Mouse (Mus musculus): ENCODE results near the gene Kiz. TPM values are rescaled to one million over a fixed set of nuclear protein-coding genes. Genes with fewer than 3 reads are reported as not detected.

The Kiz gene
- total RNA-seq, 2 experiments from 2014 or later = 19.5 to 23.8 TPM

GRCm38 (mm10) chr2:146975453-146976028 lies 119.9 kb downstream of the Kiz start:
- DNase-seq = no peak

- DNase-seq = no peak
These were observed 127.1 kb downstream of the Kiz start for GRCm38 (mm10) chr2:146982786-146983185.

DNA sequence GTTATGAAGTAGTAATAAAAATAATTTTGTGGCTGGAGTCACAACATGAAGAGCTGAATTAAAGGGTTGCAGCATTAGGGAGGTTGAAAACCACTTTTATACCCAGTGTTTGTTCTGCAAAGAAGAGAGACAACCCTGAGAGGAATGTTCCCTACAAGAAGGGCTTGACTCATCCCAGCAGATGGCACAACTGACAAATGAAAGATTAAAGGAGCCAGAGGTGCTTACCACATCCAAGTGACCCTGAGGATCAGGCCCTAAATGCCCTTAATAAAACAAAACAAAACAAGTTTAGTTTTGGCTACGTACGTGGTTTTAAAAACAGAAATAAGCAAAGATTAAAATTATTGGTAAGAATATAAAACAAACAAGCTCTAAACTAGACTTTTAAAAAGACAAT lies 129.2 kb downstream of the Kiz start:
- DNase-seq = no peak

GRCm38 (mm10) chr2:146985807-146986206 lies 130.1 kb downstream of the Kiz start:
- no peak for DNase-seq

DNA sequence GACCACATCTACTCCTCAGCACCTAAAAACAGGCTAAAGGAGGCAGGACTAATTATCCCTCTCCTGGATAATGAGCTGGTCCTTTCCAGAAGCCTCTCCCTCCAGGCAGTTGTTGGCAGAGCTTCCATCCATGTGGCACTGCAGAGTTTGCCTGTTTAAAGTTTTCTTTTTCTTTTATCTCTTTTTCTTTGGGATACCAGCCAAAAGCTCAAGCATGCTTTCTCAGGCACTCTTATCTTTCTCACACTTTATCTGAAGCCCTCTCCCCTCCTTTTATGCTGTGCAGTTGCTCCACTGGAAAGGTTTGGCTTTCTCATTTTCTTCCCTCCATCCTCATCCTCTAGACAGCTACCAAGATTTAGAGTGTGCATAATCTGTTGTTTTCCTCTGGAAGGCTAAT lies 130.8 kb downstream of the Kiz start:
- DNase-seq = no peak

- DNase-seq = no peak
These were observed 151.6 kb downstream of the Kiz start for GRCm38 (mm10) chr2:147007265-147007664.

GRCm38 (mm10) chr2:147009084-147009483 lies 153.4 kb downstream of the Kiz start:
- no peak for DNase-seq

DNA sequence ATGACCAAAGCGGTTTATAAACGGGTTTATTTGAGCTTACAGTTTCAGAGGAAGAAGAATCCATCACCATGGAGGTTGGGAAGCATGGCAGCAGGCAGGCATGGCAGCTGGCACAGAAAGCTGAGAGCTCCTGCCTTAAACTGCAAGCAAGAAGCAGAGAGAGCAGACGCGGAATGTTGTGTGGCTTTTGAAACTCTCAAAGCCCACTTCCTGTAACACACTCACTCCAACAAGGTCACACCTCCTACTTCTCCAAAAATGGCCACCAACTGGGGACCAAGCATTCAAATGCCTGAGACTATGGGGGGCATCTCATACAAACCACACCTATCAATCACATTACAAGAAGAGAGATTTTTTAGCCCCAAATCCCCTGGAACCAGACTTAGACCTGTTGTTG lies 154.5 kb downstream of the Kiz start:
- DNase-seq = no peak

DNA sequence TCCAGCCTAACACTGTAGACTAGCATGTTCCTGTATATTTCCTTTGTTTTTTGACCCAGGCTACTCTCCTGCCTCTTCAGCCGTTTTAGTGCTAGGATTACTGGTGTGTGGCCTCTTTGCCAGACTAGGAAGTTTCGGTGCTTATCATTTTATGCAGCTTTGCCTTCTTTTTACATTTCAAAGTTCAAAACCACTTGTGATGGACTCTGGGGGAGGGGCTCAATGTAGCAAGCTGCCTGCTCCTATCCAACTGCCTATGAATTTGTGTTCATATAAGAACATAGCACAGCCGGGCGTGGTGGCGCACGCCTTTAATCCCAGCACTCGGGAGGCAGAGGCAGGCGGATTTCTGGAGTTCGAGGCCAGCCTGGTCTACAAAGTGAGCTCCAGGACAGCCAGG lies 155.3 kb downstream of the Kiz start:
- no peak for DNase-seq

GRCm38 (mm10) chr2:147011474-147012140 lies 155.9 kb downstream of the Kiz start:
- no peak for DNase-seq

- DNase-seq = no peak
These were observed 156.5 kb downstream of the Kiz start for GRCm38 (mm10) chr2:147012141-147012622.

DNA sequence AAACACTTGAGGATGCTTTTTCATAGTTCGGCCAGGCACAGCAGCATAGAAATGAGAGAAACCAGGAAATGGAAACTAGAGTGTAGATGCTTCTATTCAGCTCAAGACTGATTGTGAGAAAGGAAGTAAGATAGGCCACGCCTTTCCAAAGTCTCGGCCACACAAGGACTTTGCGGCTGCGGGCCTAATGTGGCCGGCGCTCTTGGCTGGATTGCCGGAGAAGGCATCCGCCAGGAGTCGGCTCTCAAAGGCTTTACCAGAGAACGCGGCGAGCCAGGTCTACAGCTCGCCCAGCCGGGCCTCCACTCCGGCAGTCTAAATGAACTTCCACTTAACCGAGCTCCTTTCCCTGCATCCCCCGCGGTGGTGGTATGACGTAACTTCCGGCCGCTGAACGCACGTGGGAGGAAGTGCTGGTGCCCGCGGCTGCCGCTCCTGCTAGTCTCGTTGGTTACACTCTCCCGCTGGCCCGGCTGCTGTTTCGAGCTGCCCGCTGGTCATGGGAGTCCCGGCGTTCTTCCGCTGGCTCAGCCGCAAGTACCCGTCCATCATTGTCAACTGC lies 157.0 kb downstream of the Kiz start, which contains the start of gene Xrn2:
TSS of gene Xrn2 (plus strand) at position 374 of the 562 bp plus-strand sequence.
- DNase-seq = peak; percentile 92

GRCm38 (mm10) chr2:147013194-147013969 lies 157.7 kb downstream of the Kiz start:
- DNase-seq = peak; percentile 68

DNA sequence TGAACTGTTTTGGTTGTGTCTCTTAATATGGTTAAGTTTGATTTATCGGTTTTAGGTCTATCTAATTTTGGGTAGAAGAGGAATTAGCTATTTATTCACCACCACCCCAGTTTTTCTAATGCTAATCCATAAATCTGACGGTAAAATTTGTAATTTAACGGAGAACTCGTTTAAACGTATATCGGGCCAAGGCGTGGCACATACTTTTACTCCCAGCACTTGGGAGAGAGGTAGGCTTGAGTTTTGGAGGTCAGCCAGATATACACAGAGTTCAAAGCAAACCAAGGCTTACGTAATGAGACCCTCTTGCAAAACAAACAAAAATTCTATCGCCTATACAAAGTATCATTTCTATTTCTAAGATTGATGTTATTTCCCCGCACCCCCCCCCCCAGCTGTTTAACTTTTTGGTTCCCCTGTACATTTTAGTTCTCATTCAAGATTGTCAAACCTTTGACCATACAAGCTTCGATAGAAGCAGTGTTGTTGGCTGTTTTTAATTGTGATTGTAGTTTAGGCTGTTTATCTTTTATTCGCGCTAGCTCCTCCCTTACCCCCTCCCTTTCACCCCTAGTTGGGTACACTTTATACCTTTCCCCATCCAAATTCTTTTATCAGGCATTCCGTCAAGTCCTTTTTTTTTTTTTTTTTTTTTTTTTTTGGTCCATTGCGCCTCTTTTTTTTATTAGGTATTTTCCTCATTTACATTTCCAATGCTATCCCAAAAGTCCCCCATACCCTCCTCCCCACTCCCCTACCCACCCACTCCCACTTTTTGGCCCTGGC lies 158.6 kb downstream of the Kiz start:
- no peak for DNase-seq

Other genes with a start within 250 kb of the Kiz start
- gene Xrn2, start 157.1 kb downstream of the Kiz start, total RNA-seq (2021) = 10 to 100 TPM; 23.0 to 27.6 TPM
- not detected for gene Nkx2-4, start 229.6 kb downstream of the Kiz start, total RNA-seq (2021)